Mouse (Mus musculus) heart, adult 2 months (tissue): ENCODE measurements around the gene Fgfr2.

Source experiments
- CTCF ChIP-seq: fragments of 200-600 bp; IDR thresholded peaks from 2 replicates; pipeline ENCODE4 v1.8.1; 2022; ENCODE audit warnings: antibody characterized with exemption, mild to moderate bottlenecking, moderate library complexity
- POLR2A ChIP-seq: fragments of 200-500 bp; IDR thresholded peaks from 2 replicates; pipeline ENCODE4 v1.6.1; 2011; ENCODE audit warnings: mild to moderate bottlenecking, low read depth, low read length, control low read depth; ENCODE audit not compliant: insufficient read depth

- no peak for TF ChIP-seq CTCF
- no peak for TF ChIP-seq POLR2A
These were observed 1169.7 kb downstream of the Fgfr2 start for GRCm38 (mm10) chr7:131953402-131953801.
